Mouse (Mus musculus): Measurements from ENCODE around the gene Cnr2. TPM values are rescaled to one million over a fixed set of nuclear protein-coding genes. Genes with fewer than 3 reads are reported as not detected.
A peak's percentile ranks its signal among the peaks of the same experiment; 100 is the strongest.

The Cnr2 gene
- polyA plus RNA-seq, 1 experiment: not detected

GRCm38 (mm10) chr4:135955886-135956285, 60.7 kb downstream of the Cnr2 start:
- H3K79me2 ChIP-seq (ENCODE audit: control insufficient read depth, insufficient read depth): no peaks in the 10 kb centered on the region
- H3K27me3 ChIP-seq (ENCODE audit: control insufficient read depth, insufficient read depth, insufficient read length): no peaks in the 10 kb centered on the region
- H3K36me3 ChIP-seq (ENCODE audit: control insufficient read depth, insufficient read depth): peaks cover 5% of the 10 kb centered on the region
- TF ChIP-seq MAX (IDR thresholded peaks at IDR 0.05; ENCODE audit: low read depth) (no peak), CEBPB (IDR thresholded peaks at IDR 0.05; ENCODE audit: insufficient read depth, poor library complexity, severe bottlenecking) (no peak), E2F4 (IDR thresholded peaks at IDR 0.05; ENCODE audit: insufficient read depth) (no peak), SRF (IDR thresholded peaks at IDR 0.05; ENCODE audit: control insufficient read depth, insufficient read length, low read depth) (no peak), USF1 (IDR thresholded peaks at IDR 0.05; ENCODE audit: low read depth) (no peak), POLR2A (IDR thresholded peaks at IDR 0.05; ENCODE audit: insufficient read length, low read depth) (no peak), TCF12 (IDR thresholded peaks at IDR 0.05; ENCODE audit: insufficient read depth, poor library complexity, severe bottlenecking) (no peak), POLR2AphosphoS2 (IDR thresholded peaks at IDR 0.05; ENCODE audit: insufficient read length, low read depth) (no peak), TCF3 (IDR thresholded peaks at IDR 0.05; ENCODE audit: insufficient read length, low read depth) (no peak), REST (IDR thresholded peaks at IDR 0.05; ENCODE audit: insufficient read depth, insufficient read length) (no peak), MYOG (IDR thresholded peaks at IDR 0.05; ENCODE audit: control insufficient read depth in 1 of 3, insufficient read depth in 1 of 3, insufficient read length in 2 of 3, low read depth in 2 of 3) (no peak), MYOD1 (IDR thresholded peaks at IDR 0.05; ENCODE audit: control insufficient read depth in 1 of 3, insufficient read length in 2 of 3, low read depth in 2 of 3) (no peak)
- no peak overlapping the region for H3ac ChIP-seq (ENCODE audit: control insufficient read depth, insufficient read length)
- no peak overlapping the region for H3K4me2 ChIP-seq (ENCODE audit: low read depth)
- no peak overlapping the region for H3K4me3 ChIP-seq

- H3K4me3 ChIP-seq: no peak overlapping the region
- no peaks in the 10 kb centered on the region for H3K79me2 ChIP-seq (ENCODE audit: control insufficient read depth, insufficient read depth)
- no peak overlapping the region for H3K4me2 ChIP-seq (ENCODE audit: low read depth)
- H3ac ChIP-seq (ENCODE audit: control insufficient read depth, insufficient read length): no peak overlapping the region
- peaks cover 5% of the 10 kb centered on the region for H3K36me3 ChIP-seq (ENCODE audit: control insufficient read depth, insufficient read depth)
- H3K27me3 ChIP-seq (ENCODE audit: control insufficient read depth, insufficient read depth, insufficient read length): no peaks in the 10 kb centered on the region
- TF ChIP-seq CEBPB (IDR thresholded peaks at IDR 0.05; ENCODE audit: insufficient read depth, poor library complexity, severe bottlenecking): no peak
- TF ChIP-seq USF1 (IDR thresholded peaks at IDR 0.05; ENCODE audit: low read depth): no peak
- no peak for TF ChIP-seq MYOG (IDR thresholded peaks at IDR 0.05; ENCODE audit: control insufficient read depth in 1 of 3, insufficient read depth in 1 of 3, insufficient read length in 2 of 3, low read depth in 2 of 3)
- TF ChIP-seq POLR2AphosphoS2 (IDR thresholded peaks at IDR 0.05; ENCODE audit: insufficient read length, low read depth): no peak
- TF ChIP-seq TCF12 (IDR thresholded peaks at IDR 0.05; ENCODE audit: insufficient read depth, poor library complexity, severe bottlenecking): no peak
- no peak for TF ChIP-seq REST (IDR thresholded peaks at IDR 0.05; ENCODE audit: insufficient read depth, insufficient read length)
- TF ChIP-seq TCF3 (IDR thresholded peaks at IDR 0.05; ENCODE audit: insufficient read length, low read depth): no peak
- no peak for TF ChIP-seq POLR2A (IDR thresholded peaks at IDR 0.05; ENCODE audit: insufficient read length, low read depth)
- no peak for TF ChIP-seq MYOD1 (IDR thresholded peaks at IDR 0.05; ENCODE audit: control insufficient read depth in 1 of 3, insufficient read length in 2 of 3, low read depth in 2 of 3)
- no peak for TF ChIP-seq E2F4 (IDR thresholded peaks at IDR 0.05; ENCODE audit: insufficient read depth)
- TF ChIP-seq SRF (IDR thresholded peaks at IDR 0.05; ENCODE audit: control insufficient read depth, insufficient read length, low read depth): no peak
- TF ChIP-seq MAX (IDR thresholded peaks at IDR 0.05; ENCODE audit: low read depth): no peak
These were observed 63.2 kb downstream of the Cnr2 start for GRCm38 (mm10) chr4:135958354-135958753.

DNA sequence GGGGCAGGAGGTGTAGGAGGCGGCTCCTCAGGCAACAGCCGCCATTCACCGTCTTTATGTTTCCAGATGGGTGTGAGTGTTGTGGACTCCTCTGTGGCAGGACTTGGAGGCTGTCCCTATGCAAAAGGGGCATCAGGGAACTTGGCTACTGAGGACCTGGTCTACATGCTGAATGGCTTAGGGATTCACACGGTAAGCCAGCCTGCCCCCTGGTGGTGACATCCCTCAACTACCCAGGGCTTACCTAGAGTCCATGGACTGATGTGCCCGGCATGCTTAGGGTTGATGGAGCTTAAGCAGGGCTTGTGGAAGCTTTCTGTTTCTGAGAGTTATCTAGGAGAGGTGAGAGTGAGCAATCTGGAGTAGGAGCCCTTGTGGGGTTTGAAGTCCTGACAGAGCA, 65.5 kb downstream of the Cnr2 start:
- no peak overlapping the region for H3K4me3 ChIP-seq
- H3K4me2 ChIP-seq (ENCODE audit: low read depth): no peak overlapping the region
- TF ChIP-seq POLR2AphosphoS2 (IDR thresholded peaks at IDR 0.05; ENCODE audit: insufficient read length, low read depth) (peak; percentile 62), TCF12 (IDR thresholded peaks at IDR 0.05; ENCODE audit: insufficient read depth, poor library complexity, severe bottlenecking) (no peak)
- no peaks in the 10 kb centered on the region for H3K79me2 ChIP-seq (ENCODE audit: control insufficient read depth, insufficient read depth)
- no peak overlapping the region for H3ac ChIP-seq (ENCODE audit: control insufficient read depth, insufficient read length)
- H3K27me3 ChIP-seq (ENCODE audit: control insufficient read depth, insufficient read depth, insufficient read length): no peaks in the 10 kb centered on the region
- H3K36me3 ChIP-seq (ENCODE audit: control insufficient read depth, insufficient read depth): peaks cover 5% of the 10 kb centered on the region

GRCm38 (mm10) chr4:135961709-135962108, 66.5 kb downstream of the Cnr2 start:
- no peak overlapping the region for H3K4me3 ChIP-seq
- peaks cover 5% of the 10 kb centered on the region for H3K36me3 ChIP-seq (ENCODE audit: control insufficient read depth, insufficient read depth)
- no peak overlapping the region for H3ac ChIP-seq (ENCODE audit: control insufficient read depth, insufficient read length)
- no peak overlapping the region for H3K4me2 ChIP-seq (ENCODE audit: low read depth)
- TF ChIP-seq POLR2AphosphoS2 (IDR thresholded peaks at IDR 0.05; ENCODE audit: insufficient read length, low read depth): peak; percentile 55
- TF ChIP-seq E2F4 (IDR thresholded peaks at IDR 0.05; ENCODE audit: insufficient read depth): no peak
- TF ChIP-seq REST (IDR thresholded peaks at IDR 0.05; ENCODE audit: insufficient read depth, insufficient read length): no peak
- no peaks in the 10 kb centered on the region for H3K79me2 ChIP-seq (ENCODE audit: control insufficient read depth, insufficient read depth)
- H3K27me3 ChIP-seq (ENCODE audit: control insufficient read depth, insufficient read depth, insufficient read length): no peaks in the 10 kb centered on the region

- no peak overlapping the region for H3ac ChIP-seq (ENCODE audit: control insufficient read depth, insufficient read length)
- peak overlapping the region; percentile 99 for H3K4me2 ChIP-seq (ENCODE audit: low read depth)
- H3K36me3 ChIP-seq (ENCODE audit: control insufficient read depth, insufficient read depth): peaks cover 5% of the 10 kb centered on the region
- H3K79me2 ChIP-seq (ENCODE audit: control insufficient read depth, insufficient read depth): no peaks in the 10 kb centered on the region
- peak overlapping the region; percentile 97 for H3K4me3 ChIP-seq
- TF ChIP-seq POLR2AphosphoS2 (IDR thresholded peaks at IDR 0.05; ENCODE audit: insufficient read length, low read depth) (peak; percentile 30), E2F4 (IDR thresholded peaks at IDR 0.05; ENCODE audit: insufficient read depth) (no peak), REST (IDR thresholded peaks at IDR 0.05; ENCODE audit: insufficient read depth, insufficient read length) (no peak), MYOD1 (IDR thresholded peaks at IDR 0.05; ENCODE audit: control insufficient read depth in 1 of 3, insufficient read length in 2 of 3, low read depth in 2 of 3) (no peak), SRF (IDR thresholded peaks at IDR 0.05; ENCODE audit: control insufficient read depth, insufficient read length, low read depth) (no peak)
- no peaks in the 10 kb centered on the region for H3K27me3 ChIP-seq (ENCODE audit: control insufficient read depth, insufficient read depth, insufficient read length)
These were observed 67.0 kb downstream of the Cnr2 start for GRCm38 (mm10) chr4:135962198-135962597.

Data from myocyte (in vitro differentiated cells).